Mouse (Mus musculus) hindlimb bud, embryonic 11.5 days (tissue): Measurements from ENCODE around the gene Bclaf3.

Experiments
- DNase-seq: peaks from one replicate; pipeline ENCODE4 v3.0.0-alpha.2; 2012; ENCODE audit warnings: low read depth, low spot score; ENCODE audit errors: extremely low spot score

Gene Bclaf3

DNA sequence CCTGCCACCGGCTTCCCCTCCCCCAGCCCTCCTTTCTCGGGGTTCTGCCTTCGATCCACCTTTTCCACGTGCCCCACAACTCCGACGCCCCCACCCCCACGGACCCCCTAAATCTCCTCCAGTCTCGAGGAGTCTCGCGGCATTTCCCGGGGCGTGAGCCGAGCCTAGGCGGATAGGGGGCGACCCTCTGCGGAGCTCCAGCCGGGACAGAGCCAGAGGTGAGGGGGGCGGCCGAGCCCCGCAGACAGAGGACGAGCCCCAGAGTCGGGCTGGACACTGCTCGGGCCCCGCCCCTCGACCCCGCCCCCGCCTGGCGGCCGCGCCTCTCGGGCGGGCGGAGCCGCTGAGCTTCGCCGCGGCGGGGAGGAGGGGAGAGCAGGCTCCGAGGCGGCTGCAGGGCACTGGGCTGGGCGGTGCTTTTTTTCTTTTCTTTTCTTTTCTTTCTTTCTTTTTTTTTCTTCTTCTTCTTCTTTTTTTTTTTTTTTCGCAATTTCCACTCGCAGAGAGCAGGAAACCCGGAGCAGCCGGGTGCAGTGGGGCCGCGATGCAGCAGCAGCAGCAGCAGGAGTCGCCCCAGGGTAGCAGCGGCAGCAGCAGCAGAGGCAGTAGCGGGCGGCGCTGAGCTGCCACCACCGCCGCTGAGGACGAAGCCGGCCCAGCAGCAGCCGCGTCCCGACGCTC, 100.6 kb downstream of the Bclaf3 start, which contains the start of gene Sh3kbp1:
Sh3kbp1 (plus strand) TSS at position 366 of the 681 bp plus-strand sequence.
- no peak for DNase-seq

- DNase-seq = no peak
Measured at GRCm38 (mm10) chrX:159627588-159628566, 101.4 kb downstream of the Bclaf3 start.

- no peak for DNase-seq
Measured at GRCm38 (mm10) chrX:159628629-159629028, 102.1 kb downstream of the Bclaf3 start.

DNA sequence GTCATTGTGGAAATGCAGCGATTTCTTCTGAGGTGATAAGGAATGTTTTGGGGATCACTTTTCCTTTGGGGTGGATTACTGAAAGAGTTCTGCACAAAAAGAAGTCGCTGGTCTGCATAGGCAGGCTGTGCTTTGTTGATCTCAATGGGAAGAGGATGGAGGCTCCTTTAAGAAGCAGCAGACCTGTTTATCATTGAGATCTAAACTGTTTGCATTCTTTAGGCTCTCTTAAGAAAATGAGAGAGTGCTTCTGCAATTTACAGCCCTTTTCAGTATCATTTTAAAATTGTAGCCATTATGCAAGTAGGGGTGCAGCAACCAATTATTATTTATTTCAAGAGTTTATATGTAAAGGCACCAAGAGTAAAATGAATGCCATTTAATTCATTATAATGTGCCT, 102.7 kb downstream of the Bclaf3 start:
- DNase-seq = no peak

GRCm38 (mm10) chrX:159638500-159639227, 112.2 kb downstream of the Bclaf3 start:
- DNase-seq = no peak

DNA sequence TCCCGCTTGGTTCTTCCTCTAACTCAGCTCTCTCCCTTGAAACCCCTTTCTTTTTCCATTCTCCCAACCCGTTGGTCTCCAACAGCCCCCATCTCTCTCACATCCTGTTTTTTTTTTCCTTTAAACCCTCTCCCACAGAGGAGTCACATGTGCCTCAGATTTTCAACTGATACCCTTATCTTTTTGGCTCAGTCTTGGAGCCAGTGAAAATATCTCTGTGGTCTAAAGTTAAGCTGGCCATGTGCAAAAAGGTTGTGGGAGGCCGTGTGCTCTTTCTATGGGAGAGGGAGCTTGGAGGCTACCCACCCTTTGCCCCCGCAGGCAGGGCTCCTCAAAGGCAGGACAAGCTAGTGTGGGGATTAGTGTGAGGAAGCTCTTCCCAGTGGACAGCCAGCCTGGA, 113.5 kb downstream of the Bclaf3 start:
- no peak for DNase-seq
